Mouse (Mus musculus) ovary, postnatal 36 days (tissue): Measurements from ENCODE around the gene Peli2.

Experiments
- DNase-seq: peaks from one replicate; pipeline ENCODE4 v3.0.0; 2022; ENCODE audit warnings: low spot score, mixed read lengths

Gene Peli2

DNA sequence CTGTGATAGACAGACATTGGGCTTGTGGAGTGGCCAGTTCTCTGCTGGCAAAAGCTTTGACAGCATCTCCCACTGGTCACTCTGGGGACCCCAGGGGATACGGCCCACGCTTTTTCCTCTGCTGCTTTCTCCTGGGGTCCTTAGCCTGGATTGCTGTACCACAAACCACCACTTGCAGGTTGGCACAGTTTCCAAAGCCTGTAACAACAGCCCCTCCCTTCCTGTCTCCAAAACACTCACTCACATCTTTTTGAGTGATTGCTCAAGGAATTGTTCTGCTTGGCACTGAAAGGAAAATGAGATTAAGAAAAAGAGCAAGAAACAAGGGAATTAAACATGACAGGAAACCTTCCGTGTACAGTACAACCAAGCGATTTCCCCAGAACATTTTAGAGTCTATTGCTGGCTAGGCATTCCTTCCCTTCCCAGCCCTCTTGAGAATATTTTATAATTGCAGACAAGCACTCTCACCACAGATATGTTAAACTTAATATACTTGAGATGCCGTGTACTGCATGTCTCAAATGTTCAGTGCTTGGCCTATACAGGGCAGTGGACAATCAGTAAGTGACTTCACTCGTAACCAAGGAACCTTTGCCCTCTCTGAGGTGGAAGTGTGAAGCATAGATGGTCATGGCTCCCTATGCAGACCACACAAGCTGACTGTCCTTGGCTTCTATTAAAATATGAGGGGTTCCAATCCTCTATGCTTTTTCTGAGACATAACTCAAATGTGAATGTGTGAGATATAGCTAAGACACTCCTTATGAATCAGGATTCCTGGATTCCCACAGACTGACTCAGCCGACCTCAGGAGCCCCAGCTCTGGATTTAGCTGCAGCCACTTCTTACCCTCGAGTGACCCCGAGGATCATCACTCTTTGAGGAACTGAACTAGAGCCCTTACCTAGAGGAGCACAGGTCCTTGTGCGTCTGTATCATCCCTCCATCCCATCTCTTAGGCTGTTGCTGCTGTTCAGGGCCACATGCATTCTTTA lies 169.3 kb downstream of the Peli2 start:
- DNase-seq, result no peak

DNA sequence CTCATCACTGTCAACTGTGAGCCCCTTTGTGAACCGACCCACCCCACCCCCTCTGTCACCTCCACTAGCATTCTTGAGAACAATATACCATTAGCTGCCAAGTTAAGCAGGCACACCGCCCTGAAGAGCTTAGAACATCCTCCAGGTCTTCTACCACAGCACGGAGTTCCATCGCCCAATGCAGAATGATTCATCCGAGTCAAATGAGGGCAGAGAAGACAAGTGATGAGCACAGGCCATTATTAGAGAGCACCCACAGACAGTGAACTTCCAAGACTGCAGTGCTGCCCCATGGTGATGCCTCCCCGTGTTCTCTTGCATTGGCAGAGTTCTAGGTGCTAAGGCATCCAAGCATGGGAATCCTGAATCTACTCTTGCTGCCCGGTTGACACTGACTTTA lies 172.9 kb downstream of the Peli2 start:
- DNase-seq, result no peak

DNA sequence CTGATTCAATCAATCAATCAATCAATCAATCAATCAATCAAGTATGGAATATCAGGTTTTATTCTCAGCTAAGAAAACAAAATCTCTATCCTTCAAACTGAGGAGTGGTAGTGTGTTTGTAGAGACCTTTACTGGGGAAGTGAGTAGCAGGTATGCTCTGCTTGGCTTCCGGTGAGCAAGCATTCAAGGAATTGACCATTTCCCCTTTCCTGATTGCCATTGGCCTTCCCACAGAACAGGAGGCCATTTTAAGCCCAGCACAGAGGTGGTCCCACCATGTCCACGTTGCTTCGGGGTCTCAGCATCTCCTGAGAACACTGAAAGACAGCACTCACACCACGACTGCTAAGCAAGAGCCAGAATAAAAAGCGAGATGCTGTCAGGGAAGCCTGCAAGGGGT lies 174.8 kb downstream of the Peli2 start:
- DNase-seq, result no peak

DNA sequence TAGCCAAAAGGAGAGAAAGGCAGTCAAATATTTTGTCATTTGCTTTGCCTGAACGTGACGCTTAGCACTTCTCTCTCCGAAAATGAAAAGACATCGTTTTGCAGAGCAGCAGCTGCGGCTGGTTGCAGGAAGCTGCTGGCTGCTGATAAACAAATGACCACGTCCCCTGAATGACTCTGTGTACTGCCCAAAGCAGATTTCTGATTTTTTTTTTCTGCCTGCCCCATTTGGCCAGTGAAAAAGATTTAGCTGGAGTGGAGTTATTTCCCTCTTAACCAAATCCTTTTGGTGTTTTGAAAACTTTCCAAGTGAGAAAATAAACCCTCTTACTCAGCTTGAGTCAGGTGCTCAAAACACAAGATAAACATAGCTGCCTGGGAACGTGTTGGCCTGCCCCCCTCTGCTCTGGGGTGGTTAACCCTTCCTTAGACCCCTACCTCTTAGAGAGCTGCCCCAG lies 175.2 kb downstream of the Peli2 start:
- DNase-seq, result no peak

DNA sequence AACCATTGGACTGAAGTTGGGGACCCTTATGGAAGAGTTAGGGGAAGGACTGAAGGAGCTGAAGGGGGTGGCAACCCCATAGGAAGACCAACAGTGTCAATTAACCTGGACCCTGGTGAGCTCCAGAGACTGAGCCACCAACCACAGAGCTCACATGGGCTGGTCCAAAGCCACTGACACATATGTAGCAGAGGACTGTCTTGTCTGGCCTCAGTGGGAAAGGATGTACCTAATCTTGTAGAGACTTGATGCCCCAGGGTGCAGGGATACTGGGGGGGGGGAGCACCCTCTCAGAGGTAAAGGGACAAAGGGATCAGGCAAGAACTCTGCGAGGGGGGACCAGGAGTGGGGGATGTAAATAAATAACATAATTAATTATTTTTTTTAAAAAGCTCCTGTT lies 176.2 kb downstream of the Peli2 start:
- DNase-seq, result no peak

DNA sequence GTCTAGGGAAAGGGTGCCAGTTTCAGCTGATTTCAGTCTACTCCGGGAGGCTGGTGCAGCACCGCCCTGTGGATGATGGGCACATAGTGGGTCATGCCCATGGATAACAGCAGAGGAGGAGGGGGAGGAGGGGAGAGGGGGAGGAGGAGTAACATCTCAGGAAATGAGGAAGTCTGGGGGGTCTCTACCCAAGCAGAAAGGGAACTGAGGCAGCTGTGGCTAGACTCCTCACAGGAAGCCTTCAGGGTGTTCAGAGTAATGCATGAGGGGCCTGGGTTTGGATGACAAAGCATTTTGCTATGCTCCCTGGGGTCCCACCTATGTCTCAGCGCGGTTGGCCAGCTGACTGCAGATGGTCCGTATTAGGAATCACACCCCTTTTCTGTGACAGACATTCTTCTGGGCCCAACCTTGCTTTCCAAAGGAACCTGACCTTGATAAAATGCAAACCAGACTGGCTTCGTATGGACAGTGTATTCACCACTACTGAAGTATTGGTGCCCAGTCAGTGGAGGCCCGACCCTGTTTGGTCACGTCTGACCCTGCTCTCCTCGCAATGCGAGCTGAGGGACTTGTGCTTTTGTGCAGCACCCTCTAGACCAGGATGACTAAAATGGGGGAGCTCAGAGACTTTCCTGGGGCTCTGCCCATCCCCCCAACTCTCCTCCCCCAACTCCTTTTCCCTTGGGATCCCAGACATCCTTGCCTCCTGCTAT lies 182.0 kb downstream of the Peli2 start:
- no peak for DNase-seq

DNA sequence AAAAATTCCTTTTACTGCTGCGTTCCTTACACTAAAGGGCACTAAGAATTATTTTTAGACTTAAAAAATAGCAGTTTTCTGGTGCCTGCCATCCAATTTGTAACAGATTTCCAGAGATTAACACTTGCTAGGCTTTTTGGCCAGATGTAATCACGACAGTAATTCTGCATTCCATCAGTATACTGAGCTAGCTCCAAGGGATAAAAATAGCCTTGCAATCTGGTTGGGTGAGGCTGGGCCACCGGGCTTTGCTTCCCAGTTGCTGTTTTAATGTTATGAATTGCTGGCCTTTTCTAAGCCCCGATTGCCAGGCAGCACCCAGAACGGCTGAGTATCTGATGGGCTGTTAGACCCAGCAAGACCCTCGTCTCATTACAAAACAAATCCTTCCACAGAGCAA lies 182.6 kb downstream of the Peli2 start:
- no peak for DNase-seq

DNA sequence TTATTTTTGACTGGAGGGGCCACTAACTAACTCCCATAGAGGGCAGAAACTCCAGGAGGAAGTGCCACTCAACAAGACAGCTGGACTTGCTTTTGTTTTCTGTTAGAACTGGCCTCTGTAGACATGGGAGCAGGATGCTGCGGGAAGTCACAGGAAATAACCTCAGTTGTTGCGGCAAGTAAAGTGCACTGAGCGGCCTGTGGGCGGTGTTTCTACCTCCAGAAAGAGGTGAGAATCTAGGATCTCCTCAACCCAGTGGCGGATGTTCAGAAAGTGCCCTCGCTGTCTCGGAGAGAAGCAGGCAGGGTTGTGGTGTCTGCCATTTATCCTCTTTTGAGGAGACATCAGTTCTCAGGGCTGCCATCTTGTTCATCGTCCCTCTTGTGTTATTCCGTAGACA lies 183.2 kb downstream of the Peli2 start:
- DNase-seq, result no peak

DNA sequence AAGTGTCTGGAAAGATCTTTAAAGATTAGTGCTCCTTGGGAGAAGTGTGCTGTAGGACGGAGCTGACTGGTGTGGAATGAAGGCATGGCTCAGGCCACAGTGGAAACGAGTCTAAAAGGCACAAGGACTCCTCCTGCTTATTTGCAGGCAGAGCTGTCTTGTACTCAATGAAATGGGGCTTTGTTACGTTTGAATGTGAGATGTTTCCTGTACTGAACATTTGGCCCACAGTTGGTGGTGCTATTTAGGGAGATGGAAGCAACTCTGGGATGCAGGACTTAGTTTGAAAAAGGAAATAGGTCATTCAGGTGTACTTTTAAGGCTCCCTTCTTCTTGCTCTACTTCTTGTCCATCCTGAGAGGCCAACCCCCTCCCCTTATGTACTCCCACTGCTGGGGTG lies 192.6 kb downstream of the Peli2 start:
- DNase-seq, result no peak

DNA sequence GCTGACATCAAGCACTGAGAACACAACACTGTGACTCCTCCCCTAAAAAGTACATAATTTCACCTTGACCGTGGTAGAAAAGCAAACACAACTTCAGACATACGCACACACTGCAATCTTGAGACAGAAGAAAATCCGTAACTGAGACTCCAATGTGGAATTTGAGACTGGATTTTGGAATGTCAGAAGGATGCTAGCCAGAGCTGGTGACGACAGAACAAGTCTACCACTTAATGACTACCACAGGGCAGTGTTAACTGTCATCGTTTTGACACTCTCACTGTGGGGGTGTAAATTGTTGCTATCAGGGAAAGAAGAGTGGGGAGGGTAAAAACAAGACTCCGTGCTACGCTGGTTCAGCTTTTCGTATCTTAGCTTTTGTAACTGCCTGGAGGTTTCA lies 195.8 kb downstream of the Peli2 start:
- DNase-seq, result no peak

DNA sequence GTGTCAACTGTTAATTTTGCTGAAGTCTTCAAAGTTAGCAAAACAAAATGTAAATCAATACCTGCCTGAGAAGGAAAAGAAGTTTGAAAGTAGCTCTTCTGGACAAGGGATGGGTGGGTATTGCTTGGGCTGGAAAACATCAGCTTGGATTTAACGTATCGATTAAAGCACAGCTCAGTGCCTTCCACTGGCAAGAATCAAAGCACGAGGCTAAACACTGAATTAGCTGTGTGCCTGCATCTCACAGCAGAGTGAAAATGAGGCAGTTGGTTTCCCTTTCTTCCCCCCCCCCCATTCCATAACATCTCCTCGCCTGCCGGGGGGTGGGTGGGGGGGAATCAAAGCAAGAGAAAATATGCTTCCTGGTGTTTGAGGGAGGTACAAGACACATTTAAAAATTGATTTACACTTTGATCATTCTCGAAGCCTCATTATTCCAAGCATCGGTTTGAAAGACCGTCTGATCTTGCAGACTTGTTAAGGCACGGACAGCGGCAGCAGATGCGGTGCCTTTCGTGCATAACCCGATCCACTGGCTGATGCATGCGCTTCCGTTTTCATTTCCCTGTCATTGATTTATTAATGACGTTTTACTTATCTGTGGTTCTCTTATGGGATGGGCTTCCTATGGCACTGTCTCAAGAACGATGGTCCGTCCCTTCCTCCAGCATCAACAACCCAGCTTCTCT lies 203.3 kb downstream of the Peli2 start:
- no peak for DNase-seq

DNA sequence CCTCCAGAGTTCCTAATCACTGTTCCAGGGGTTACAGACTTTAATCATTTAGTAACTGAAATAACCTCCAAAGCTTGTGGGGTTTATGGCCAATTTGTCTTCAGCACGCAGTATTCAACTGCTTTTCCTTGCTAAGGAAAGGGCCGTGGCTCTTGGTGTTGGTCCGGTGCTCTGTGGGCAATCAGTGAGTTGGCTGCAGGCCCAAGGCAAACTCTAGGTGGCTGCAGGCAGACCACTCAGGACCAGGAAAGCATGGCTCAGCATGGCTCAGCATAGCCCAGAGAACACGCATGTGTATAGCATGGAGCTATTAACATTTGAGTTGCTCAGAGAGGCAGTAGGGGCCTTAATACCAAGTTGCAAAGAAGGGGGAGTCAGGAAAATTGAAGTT lies 203.8 kb downstream of the Peli2 start:
- DNase-seq, result no peak

DNA sequence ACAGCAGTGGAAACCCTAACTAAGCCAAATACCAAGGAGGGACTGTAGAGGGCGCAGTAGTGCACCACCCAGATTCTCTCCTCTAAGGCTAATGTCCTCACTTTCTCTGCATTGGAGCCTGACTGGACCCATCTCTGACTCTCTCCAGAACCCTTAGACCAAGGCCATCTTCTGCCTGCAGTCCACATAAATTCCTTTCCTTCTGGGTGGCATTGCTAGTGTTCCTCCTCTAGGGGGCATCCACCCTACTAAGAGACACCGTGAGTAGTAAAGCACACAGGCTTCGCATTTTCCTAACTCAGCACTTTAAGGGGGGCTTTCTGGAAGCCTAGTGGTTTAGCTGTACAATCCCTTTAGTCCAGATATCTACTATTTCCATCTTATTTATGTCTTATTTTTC lies 207.1 kb downstream of the Peli2 start:
- no peak for DNase-seq

DNA sequence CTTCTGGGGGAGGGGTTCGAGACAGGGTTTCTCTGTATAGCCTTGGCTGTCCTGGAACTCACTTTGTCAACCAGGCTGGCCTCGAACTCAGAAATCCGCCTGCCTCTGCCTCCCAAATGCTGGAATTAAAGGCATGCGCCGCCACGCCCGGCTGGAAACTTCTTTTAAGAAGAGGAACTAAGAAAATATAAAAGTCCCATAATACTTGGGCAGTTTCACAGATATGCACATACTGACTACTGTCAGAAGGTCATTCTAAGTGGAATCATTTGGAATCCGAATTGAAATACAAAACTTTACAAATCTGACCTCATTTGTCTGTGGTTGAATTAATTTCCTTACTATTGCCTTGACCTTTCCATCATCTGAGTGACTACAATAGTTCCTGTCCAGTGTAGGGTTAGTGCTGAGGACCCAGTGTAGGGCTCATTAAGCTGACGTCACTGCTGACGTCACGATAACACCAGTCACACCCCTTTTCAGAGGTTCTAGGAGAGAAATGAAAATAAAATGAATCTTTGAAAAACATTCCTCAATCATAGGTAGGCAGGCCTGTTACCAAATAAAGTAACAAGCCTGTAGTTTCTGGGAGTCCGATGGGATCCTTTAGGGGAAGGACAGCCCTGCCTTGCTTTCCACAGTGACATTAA lies 209.2 kb downstream of the Peli2 start:
- no peak for DNase-seq
